Mouse (Mus musculus) olfactory bulb, adult 2 months (tissue): ENCODE data around the gene Herc4.

Source experiments
- CTCF ChIP-seq: fragments of 200-500 bp; IDR thresholded peaks from 2 replicates; pipeline ENCODE4 v1.5.1; 2012; ENCODE audit warnings: low read depth, mild to moderate bottlenecking, low read length, moderate library complexity; ENCODE audit not compliant: insufficient read depth
- POLR2A ChIP-seq: fragments of 200-500 bp; IDR thresholded peaks from 2 replicates; pipeline ENCODE4 v1.6.1; 2012; ENCODE audit warnings: mild to moderate bottlenecking, low read depth, low read length, moderate library complexity; ENCODE audit not compliant: insufficient read depth

DNA sequence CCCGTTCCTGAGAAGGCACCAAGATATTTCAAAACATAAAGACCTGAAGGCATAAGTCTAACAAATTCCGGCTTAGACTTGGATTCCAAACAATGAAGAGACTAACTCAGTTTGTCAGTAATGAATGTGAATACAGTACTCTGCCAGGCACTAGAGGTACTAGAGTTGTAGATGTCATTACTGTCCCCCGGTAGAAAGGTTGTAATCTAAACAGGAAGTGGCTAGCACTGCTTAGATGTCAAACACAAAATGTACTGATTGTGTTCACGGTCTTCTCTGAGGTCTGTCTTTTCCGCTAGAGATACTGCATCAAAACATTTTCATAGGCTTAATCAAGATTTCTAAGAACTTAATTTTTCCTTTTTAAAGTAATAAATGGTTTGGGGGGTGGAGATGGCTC is 12.0 kb upstream of the Herc4 start:
- TF ChIP-seq POLR2A = no peak
- TF ChIP-seq CTCF = no peak
